Mouse (Mus musculus) neural tube, embryonic 11.5 days (tissue): Measurements from ENCODE around the gene Xpo5. TPM values are rescaled to one million over a fixed set of nuclear protein-coding genes. Genes with fewer than 3 reads are reported as not detected.

Experiments used
- ATAC-seq: fragments of 200-750 bp; cut with Nextera tagmentation; 2 replicates; pipeline ENCODE4 v1.8.0; 2017; ENCODE audit warnings: moderate number of reproducible peaks, mild to moderate bottlenecking, moderate TSS enrichment, moderate library complexity; ENCODE audit not compliant: insufficient read depth, low FRiP score, low TSS enrichment
- DNase-seq: peaks from one replicate; pipeline ENCODE4 v3.0.0-alpha.2; 2015; ENCODE audit warnings: low spot score
- H3K27ac ChIP-seq: fragments of 300-500 bp; sonication (generic); 2 replicates; pipeline ENCODE4 v1.5.1; 2014; ENCODE audit warnings: low read depth, mild to moderate bottlenecking, low read length
- H3K27me3 ChIP-seq: fragments of 300-500 bp; sonication (generic); 2 replicates; pipeline ENCODE4 v1.6.1; 2014; ENCODE audit warnings: mild to moderate bottlenecking, low read length, mixed read lengths; ENCODE audit not compliant: control insufficient read depth, insufficient read depth
- H3K36me3 ChIP-seq: fragments of 300-500 bp; sonication (generic); 2 replicates; pipeline ENCODE4 v1.6.1; 2014; ENCODE audit warnings: mild to moderate bottlenecking, low read length, moderate library complexity, mixed read lengths; ENCODE audit not compliant: control insufficient read depth, insufficient read depth
- H3K4me1 ChIP-seq: fragments of 300-500 bp; sonication (generic); 2 replicates; pipeline ENCODE4 v1.6.1; 2014; ENCODE audit warnings: low read length, mixed read lengths; ENCODE audit not compliant: control insufficient read depth, insufficient read depth
- H3K4me2 ChIP-seq: fragments of 300-500 bp; sonication (generic); 2 replicates; pipeline ENCODE4 v1.6.1; 2014; ENCODE audit warnings: low read depth, mild to moderate bottlenecking, moderate library complexity
- H3K4me3 ChIP-seq: fragments of 300-500 bp; sonication (generic); 2 replicates; pipeline ENCODE4 v1.5.1; 2014; ENCODE audit warnings: low read depth, low read length
- H3K9ac ChIP-seq: fragments of 300-500 bp; sonication (generic); 2 replicates; pipeline ENCODE4 v1.6.1; 2014; ENCODE audit warnings: mild to moderate bottlenecking, low read length
- H3K9me3 ChIP-seq: fragments of 300-500 bp; sonication (generic); 2 replicates; pipeline ENCODE4 v1.6.1; 2016; ENCODE audit warnings: low read length; ENCODE audit not compliant: control insufficient read depth
- WGBS: fragments of 180-500 bp; shearing (Covaris S2); extraction: QIAGEN DNeasy Blood & Tissue Kit; methylation state at CpG from one replicate; pipeline ENCODE4 v1.1.7; 2014; 5-methylcytosine and 5-hydroxymethylcytosine counted together
- polyA plus RNA-seq: library from polyadenylated mRNA; unstranded; fragments of >200 nt; fragmentation: Nextera tagmentation; extraction: Ambion mirVana; gene quantifications from 2 replicates; pipeline ENCODE4 v1.2.1, GENCODE M21; 2014

The Xpo5 gene
- polyA plus RNA-seq, 1 experiment from 2014 or later, result 73.4 TPM

- H3K9ac ChIP-seq, result peak overlapping the region; percentile 77
- H3K4me3 ChIP-seq, result peak overlapping the region; percentile 60
- H3K27ac ChIP-seq, result no peak overlapping the region; the same call in 1 of the 2 replicates
- ATAC-seq (peak; percentile 28), DNase-seq (peak; percentile 63)
- peaks cover 9% of the 10 kb centered on the region for H3K4me1 ChIP-seq
- peak overlapping the region; percentile 61 for H3K4me2 ChIP-seq
- peaks cover 2% of the 10 kb centered on the region for H3K36me3 ChIP-seq
- 0% methylated on average over 19 of the region's 19 CpGs for WGBS
- H3K9me3 ChIP-seq, result no peaks in the 10 kb centered on the region
- no peaks in the 10 kb centered on the region for H3K27me3 ChIP-seq
Measured at GRCm38 (mm10) chr17:46161179-46161578, 41.4 kb upstream of the Xpo5 start.

GRCm38 (mm10) chr17:46161710-46162109 lies 40.9 kb upstream of the Xpo5 start:
- Histone ChIP-seq H3K27me3 (no peaks in the 10 kb centered on the region), H3K4me1 (peaks cover 9% of the 10 kb centered on the region), H3K9me3 (no peaks in the 10 kb centered on the region), H3K27ac (no peak overlapping the region), H3K4me3 (peak overlapping the region; percentile 60), H3K9ac (peak overlapping the region; percentile 77), H3K4me2 (peak overlapping the region; percentile 61), H3K36me3 (peaks cover 2% of the 10 kb centered on the region)
- DNase-seq (no peak), ATAC-seq (no peak)
- 47% methylated on average over 9 of the region's 9 CpGs for WGBS

GRCm38 (mm10) chr17:46162551-46162950 lies 40.0 kb upstream of the Xpo5 start:
- no peak overlapping the region for H3K27ac ChIP-seq
- DNase-seq (no peak), ATAC-seq (no peak)
- no peaks in the 10 kb centered on the region for H3K27me3 ChIP-seq
- H3K4me3 ChIP-seq, result no peak overlapping the region
- peaks cover 9% of the 10 kb centered on the region for H3K4me1 ChIP-seq
- H3K9ac ChIP-seq, result no peak overlapping the region
- no peaks in the 10 kb centered on the region for H3K9me3 ChIP-seq
- WGBS, result 96% methylated on average over 7 of the region's 7 CpGs
- H3K4me2 ChIP-seq, result no peak overlapping the region
- peaks cover 2% of the 10 kb centered on the region for H3K36me3 ChIP-seq

- Histone ChIP-seq H3K27ac (no peak overlapping the region), H3K4me2 (no peak overlapping the region), H3K36me3 (peaks cover 5% of the 10 kb centered on the region), H3K9ac (no peak overlapping the region), H3K4me1 (peaks cover 9% of the 10 kb centered on the region), H3K27me3 (no peaks in the 10 kb centered on the region), H3K4me3 (no peak overlapping the region), H3K9me3 (no peaks in the 10 kb centered on the region)
- WGBS, result 89% methylated on average over 9 of the region's 9 CpGs
- DNase-seq (no peak), ATAC-seq (no peak)
Measured at GRCm38 (mm10) chr17:46162951-46163421, 39.6 kb upstream of the Xpo5 start.

DNA sequence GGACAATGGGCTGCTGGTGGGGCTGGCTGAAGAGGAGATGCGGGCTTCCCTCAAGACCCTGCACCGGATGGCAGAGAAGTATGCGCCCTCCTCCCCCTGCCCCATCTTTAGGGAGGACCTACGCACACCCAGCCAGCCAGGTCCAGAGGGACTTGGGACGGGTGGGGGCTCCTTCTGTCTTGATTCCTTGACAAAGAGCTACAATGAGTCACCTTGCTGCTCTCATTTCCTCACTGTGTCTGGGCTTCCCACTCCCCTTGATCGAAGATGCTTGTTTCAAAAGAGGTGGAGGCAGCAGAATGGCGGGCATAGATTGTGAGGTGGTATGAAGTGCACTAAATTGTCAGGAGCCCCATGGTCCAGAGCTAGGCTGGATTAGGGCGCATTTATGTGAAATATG lies 38.3 kb upstream of the Xpo5 start:
- Histone ChIP-seq H3K4me1 (peaks cover 9% of the 10 kb centered on the region), H3K36me3 (peaks cover 12% of the 10 kb centered on the region), H3K9ac (no peak overlapping the region), H3K9me3 (no peaks in the 10 kb centered on the region), H3K27ac (no peak overlapping the region), H3K4me2 (no peak overlapping the region), H3K4me3 (no peak overlapping the region), H3K27me3 (no peaks in the 10 kb centered on the region)
- ATAC-seq (no peak), DNase-seq (peak; percentile 5)
- 92% methylated on average over 8 of the region's 8 CpGs for WGBS

DNA sequence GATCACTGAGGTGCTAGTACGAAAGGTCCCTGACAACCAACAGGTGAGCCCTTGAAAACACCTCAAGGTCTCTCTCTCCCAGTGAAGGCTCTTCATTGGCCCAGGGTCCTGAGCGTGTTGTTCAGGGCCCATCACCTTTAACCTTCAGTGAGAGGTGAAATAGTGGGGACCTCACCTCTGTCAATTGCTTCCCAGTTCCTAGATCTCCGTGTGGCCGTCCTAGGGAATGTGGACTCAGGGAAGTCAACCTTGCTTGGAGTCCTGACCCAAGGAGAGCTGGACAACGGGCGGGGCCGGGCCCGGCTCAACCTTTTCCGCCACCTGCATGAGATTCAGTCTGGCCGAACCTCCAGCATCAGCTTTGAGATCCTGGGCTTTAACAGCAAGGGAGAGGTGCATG lies 37.8 kb upstream of the Xpo5 start:
- H3K36me3 ChIP-seq, result peaks cover 15% of the 10 kb centered on the region
- no peak overlapping the region for H3K9ac ChIP-seq
- WGBS, result 91% methylated on average over 10 of the region's 10 CpGs
- H3K4me2 ChIP-seq, result no peak overlapping the region
- H3K4me3 ChIP-seq, result no peak overlapping the region
- no peak overlapping the region for H3K27ac ChIP-seq
- ATAC-seq (no peak), DNase-seq (peak; percentile 4)
- no peaks in the 10 kb centered on the region for H3K9me3 ChIP-seq
- peaks cover 6% of the 10 kb centered on the region for H3K4me1 ChIP-seq
- no peaks in the 10 kb centered on the region for H3K27me3 ChIP-seq

DNA sequence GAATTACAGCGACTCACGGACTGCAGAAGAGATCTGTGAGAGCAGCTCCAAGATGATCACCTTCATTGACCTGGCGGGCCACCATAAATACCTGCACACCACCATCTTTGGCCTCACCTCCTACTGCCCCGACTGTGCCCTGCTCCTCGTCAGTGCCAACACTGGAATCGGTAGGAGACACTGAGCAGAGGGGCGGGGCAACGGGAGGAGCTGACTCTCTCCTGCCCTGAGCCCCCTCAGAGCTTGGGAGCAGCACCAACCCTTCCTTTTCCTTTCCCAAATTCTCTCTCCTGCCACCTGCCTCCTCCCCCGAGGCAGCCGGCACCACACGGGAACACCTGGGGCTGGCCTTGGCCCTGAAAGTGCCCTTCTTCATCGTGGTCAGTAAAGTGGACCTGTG lies 37.1 kb upstream of the Xpo5 start:
- Histone ChIP-seq H3K4me3 (no peak overlapping the region), H3K27me3 (no peaks in the 10 kb centered on the region), H3K36me3 (peaks cover 15% of the 10 kb centered on the region), H3K4me1 (peaks cover 6% of the 10 kb centered on the region), H3K9me3 (no peaks in the 10 kb centered on the region), H3K4me2 (no peak overlapping the region), H3K9ac (no peak overlapping the region), H3K27ac (no peak overlapping the region)
- WGBS, result 92% methylated on average over 12 of the region's 12 CpGs
- no peak for ATAC-seq
- DNase-seq, result peak; percentile 6

- DNase-seq (no peak), ATAC-seq (no peak)
- Histone ChIP-seq H3K4me2 (no peak overlapping the region), H3K4me1 (peaks cover 6% of the 10 kb centered on the region), H3K36me3 (peaks cover 15% of the 10 kb centered on the region), H3K9ac (no peak overlapping the region), H3K27me3 (no peaks in the 10 kb centered on the region), H3K9me3 (no peaks in the 10 kb centered on the region), H3K27ac (no peak overlapping the region), H3K4me3 (no peak overlapping the region)
- WGBS, result 94% methylated on average over 5 of the region's 5 CpGs
Measured at GRCm38 (mm10) chr17:46166270-46166669, 36.3 kb upstream of the Xpo5 start.

GRCm38 (mm10) chr17:46167014-46167413 lies 35.6 kb upstream of the Xpo5 start:
- DNase-seq (peak; percentile 10), ATAC-seq (no peak)
- WGBS, result 85% methylated on average over 11 of the region's 11 CpGs
- Histone ChIP-seq H3K27ac (no peak overlapping the region), H3K4me2 (no peak overlapping the region), H3K27me3 (no peaks in the 10 kb centered on the region), H3K4me3 (no peak overlapping the region), H3K36me3 (peaks cover 15% of the 10 kb centered on the region), H3K4me1 (peaks cover 2% of the 10 kb centered on the region; the same call in 1 of the 2 replicates), H3K9me3 (no peaks in the 10 kb centered on the region), H3K9ac (no peak overlapping the region)
